Mouse (Mus musculus) right cerebral cortex, postnatal 25 days (tissue): ENCODE measurements at regions not wholly inside any gene's neighbourhood (a gene's known extent, or its start where the extent isn't known, plus 50 kb on each side); places are given as distances from the start of the nearest gene placed in this dataset.

Source experiments
- DNase-seq: peaks from one replicate; pipeline ENCODE4 v3.0.0; 2022

- no peak for DNase-seq
These were observed 153.7 kb upstream of the Zfp64 start for GRCm38 (mm10) chr2:169109044-169109443.

- no peak for DNase-seq
These were observed 152.7 kb upstream of the Zfp64 start for GRCm38 (mm10) chr2:169108037-169108436.

DNA sequence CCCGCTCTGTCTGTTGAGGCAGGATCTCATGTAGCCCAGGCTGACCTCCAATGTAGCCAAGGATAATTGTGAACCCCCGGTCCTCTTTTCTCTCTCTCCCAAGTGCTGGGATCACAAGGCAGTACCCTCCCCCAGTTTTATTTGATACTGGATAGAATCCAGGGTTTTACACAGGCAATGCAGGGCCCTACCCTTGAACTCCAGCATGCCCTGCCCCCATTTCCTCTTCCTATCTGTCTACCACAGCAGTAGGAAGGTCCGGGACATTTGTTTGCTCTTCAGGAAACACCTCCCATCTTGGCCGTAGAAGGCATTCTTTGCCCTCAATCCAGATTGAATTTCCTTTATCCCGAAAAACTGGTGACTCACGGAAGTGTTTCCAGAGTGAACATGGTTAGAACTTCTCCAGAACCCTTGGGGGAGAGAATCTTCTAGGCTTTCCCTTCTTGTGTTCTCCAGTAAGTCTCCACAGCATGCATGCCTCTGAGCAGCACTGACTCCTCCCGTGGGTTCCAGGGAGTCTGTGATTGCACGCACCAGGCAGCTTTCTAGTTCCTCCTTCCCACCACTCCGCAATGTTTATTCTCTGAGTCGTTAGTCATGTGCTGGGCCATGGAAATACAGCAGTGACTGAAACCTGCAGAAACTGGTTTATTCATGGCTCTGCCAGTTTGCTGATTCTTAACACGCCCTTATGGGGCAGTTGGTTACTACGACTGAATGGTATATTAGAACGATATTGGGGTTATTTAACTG is 146.3 kb upstream of the Zfp64 start:
- no peak for DNase-seq

DNA sequence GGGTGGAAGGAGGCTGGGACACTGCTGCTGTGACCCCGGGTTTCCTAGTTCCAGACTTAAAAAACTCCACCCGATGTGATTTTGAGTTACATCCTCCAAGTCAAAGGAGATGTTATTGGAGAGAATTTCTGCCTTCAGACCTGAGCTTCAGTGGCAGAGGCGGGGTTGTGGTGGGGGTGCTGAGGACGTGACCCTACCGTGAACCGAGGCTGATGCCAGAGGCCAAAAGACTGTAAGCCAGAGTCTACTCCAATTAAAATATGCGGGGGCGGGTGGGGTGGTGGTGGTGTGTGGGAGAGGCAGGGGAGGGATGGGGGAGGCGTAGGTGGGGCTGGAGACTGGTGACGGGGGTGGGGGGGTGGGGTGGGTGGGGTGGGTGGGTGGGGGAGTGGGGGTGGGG is 145.1 kb upstream of the Zfp64 start:
- DNase-seq, result no peak

- DNase-seq, result no peak
These were observed 144.3 kb upstream of the Zfp64 start for GRCm38 (mm10) chr2:169099678-169100077.

- no peak for DNase-seq
These were observed 143.2 kb upstream of the Zfp64 start for GRCm38 (mm10) chr2:169098591-169098990.

DNA sequence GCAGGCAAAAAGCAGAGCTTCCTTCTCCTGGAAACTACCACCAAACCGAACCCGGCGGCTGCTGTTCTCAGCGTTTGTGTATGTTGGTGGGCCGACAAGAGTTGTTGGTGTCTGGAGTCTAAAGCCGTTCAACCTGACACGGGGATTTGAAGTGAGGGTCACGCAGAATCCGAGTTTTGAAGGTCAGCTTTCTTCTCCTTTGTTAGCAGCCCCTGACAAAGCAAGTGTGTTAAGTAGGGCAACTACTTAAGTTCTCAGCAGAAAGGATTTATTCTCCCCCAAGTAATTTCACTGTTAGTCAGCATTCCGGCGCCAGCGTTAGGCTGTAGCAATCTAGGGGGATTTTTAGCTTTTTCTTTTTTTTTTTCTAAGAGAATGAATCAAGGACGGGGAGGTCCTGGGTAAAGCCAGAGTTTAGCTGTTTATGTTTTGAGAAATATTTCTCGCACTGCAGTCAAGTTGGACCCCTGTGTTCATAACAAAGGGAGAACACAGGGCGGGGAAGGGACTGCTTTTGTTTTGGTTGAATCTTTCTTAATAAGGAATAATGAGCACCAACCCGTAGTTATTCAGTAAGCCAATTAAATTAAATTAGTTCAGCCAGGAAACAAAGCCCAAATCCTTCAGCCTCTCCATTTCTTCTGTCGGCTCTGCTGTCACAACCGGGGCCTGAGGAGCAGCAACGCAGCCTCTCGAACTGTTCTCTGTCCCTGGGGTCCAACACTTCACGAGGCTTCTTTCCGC is 138.8 kb upstream of the Zfp64 start:
- DNase-seq, result no peak

- DNase-seq, result no peak
These were observed 134.9 kb upstream of the Zfp64 start for GRCm38 (mm10) chr2:169090256-169090655.

DNA sequence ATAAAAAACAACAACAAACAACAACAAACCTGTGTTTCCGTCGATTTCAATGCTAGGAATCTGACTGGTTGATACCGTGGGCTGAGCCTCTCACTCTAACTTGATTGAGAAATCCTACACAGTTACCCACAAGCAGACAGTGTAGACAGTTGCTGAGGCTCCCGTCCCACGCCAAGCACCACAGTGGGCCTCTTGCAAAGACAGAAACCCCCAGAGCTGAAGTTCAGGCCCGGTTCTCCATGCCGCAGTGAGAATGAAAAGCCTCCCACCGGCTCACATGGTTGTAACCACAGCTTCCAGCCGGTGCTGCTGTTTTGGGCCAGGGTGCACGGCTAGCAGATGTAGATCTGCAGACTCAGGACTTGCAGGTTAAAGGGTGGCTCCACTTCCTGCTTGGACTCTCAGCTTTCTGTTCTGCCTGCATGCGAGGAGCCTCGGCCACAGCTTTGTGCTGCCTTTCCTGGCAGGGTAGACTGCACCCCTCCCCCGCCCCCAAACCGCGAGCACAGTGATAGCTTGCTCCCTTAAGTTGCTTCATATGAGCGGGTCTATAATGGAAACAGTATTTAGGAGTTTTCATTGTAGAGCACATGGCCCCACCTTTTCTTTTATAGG is 133.6 kb upstream of the Zfp64 start:
- DNase-seq, result no peak

- no peak for DNase-seq
These were observed 132.9 kb upstream of the Zfp64 start for GRCm38 (mm10) chr2:169088301-169088700.

DNA sequence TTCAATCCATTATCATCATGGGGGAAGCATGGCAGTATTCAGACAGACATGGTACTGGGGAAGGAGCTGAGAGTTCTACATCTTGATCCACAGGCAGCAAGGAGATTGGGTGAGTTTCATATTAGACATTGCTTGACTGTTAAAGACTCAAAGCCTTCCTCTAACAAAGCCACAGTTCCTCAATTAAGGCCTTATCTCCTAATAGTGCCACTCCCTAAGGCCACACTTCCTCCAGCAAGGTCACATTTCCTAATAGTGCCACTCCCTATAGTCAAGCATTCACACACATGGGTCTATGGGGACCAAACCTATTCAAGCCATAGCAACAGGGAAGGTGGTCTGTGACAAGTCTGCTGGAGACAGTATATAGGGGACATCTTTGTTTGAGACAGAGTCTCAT is 115.9 kb upstream of the Zfp64 start:
- no peak for DNase-seq

GRCm38 (mm10) chr2:169065166-169065698 is 109.8 kb upstream of the Zfp64 start:
- no peak for DNase-seq

DNA sequence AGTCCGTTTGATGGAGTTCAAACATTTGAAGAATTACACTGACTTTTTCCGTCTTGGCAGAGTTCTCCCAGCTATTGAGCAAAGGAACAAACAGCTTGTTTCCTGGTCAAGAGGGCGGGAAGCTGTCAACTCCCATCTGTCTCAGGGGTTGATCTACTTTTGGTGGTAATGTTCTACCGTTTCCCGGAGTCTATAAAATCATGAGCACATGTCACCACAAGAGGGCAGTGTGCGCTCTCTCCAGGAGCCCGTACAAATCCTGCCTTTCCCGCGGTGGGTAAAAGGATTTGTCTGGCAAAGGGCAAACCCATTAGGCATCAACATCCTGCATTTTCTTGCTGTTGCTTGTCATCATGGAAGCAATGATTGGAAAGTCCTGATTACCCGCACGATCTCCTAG is 106.1 kb upstream of the Zfp64 start:
- DNase-seq, result peak; percentile 80

DNA sequence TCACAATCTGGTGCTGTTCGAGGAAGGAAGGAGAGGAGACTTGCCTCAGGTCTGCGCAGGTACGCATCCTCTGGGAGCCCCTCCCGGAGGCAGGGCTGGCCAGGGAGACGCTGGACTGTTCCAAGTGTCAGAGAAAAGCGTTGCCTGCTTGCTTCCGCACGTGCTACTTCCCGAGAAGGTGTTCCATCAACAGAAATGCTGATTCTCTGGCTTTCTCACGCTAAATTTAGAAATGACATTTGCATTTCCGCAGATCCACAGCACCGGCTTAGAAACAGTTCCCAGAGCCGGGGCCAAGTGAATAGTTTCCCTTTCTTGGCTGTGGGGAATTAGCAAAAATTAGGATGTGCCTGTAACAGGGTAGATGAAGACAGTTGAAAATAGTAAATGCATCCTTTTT is 105.1 kb upstream of the Zfp64 start:
- peak; percentile 36 for DNase-seq

GRCm38 (mm10) chr2:169057831-169058230 is 102.4 kb upstream of the Zfp64 start:
- no peak for DNase-seq

GRCm38 (mm10) chr2:169049947-169050346 is 94.6 kb upstream of the Zfp64 start:
- peak; percentile 51 for DNase-seq

GRCm38 (mm10) chr2:169041748-169042147 is 86.4 kb upstream of the Zfp64 start:
- no peak for DNase-seq

- DNase-seq, result no peak
These were observed 82.6 kb upstream of the Zfp64 start for GRCm38 (mm10) chr2:169037975-169038374.

- DNase-seq, result no peak
These were observed 82.1 kb upstream of the Zfp64 start for GRCm38 (mm10) chr2:169037519-169037918.

DNA sequence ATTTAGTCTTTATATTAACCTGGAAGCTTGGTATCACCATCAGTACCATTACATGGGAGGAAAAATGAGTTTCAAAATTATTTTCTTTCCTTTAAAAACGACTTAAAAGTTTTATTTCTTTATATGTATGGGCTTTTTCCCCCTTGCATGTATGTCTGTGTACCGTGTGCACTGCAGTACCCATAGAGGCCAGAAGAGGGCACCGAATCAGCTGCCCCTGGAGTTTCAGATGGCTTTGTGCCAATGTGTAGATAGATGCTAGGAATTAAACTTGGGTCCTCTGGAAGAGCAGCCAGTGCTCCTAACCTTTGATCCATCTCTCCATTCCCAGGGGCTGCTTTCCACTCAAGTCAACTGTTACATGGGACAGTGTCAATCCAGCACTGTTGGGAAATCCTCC is 79.9 kb upstream of the Zfp64 start:
- DNase-seq, result no peak

- no peak for DNase-seq
These were observed 78.6 kb upstream of the Zfp64 start for GRCm38 (mm10) chr2:169033997-169034396.

DNA sequence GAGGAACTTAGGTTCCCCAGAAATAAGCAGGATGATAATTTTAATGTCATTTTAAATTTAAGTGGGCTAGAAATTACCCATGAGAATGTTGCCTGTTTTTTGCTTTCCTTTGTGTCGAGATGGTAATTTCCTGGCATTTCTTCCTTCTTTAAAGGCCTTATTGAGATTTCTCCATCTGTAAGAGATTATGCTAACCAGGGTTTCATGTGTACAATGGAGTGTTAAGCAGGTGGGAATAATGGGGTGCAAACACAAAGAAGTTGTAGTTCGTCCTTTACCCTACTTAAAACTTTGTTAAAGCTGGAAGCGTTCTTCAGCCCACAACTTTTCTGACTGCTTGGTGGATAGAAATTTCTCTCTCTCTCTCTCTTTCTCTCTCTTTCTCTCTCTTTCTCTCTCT is 77.8 kb upstream of the Zfp64 start:
- no peak for DNase-seq

- no peak for DNase-seq
These were observed 73.2 kb upstream of the Zfp64 start for GRCm38 (mm10) chr2:169028531-169029114.
